In the genomic region with DNA sequence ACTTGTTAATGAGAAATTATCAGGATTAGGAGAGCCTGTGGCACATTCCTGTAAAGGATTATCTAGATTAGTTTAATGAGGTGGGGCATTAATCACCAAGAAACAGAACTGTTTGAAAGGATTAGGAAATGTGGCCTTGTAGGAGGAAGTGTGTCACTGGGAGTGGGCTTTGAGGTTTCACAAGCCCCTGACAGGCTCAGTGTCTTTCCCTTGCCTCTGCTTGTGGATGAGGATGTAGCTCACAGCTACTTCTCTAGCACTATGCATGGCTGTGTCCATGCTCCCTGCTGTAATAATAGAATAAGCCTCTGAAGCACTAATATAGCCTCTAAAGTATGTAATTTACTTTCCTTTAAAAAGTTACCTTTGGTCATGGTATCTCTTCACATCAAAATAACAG, we compare ENCODE assay signal across 23 mouse cellular contexts. TPM values are rescaled to one million over a fixed set of nuclear protein-coding genes. Genes with fewer than 3 reads are reported as not detected.
A peak's percentile ranks its signal among the peaks of the same experiment; 100 is the strongest.
DNase-seq lines count a peak whose midpoint lies in the region; ATAC-seq lines count a peak whose summit lies in the region.
"Had no signal": no experiment of that assay in that cellular context is flagged by ENCODE, and none has a peak within 500 bp of the region (broad histone marks: within the 10 kb centered on the region; RNA-seq: fewer than 3 reads in every experiment).

No protein-coding gene starts in this region.

- no peaks in the 10 kb centered on the region; the same call in 1 of the 2 replicates for H3K36me3 ChIP-seq in hindbrain, embryonic 16.5 days (ENCODE audit: control insufficient read depth, insufficient read depth, low read length)
- peaks cover 53% of the 10 kb centered on the region for H3K36me3 ChIP-seq in kidney, embryonic 15.5 days

- no peak overlapping the region for H3K4me2 ChIP-seq in hindbrain, embryonic 16.5 days (ENCODE audit: low read length)
- H3K4me2 ChIP-seq in kidney, embryonic 15.5 days: no peak overlapping the region
- H3K4me2 ChIP-seq: embryonic facial prominence, embryonic 12.5 days; forebrain, embryonic 12.5 days had no signal

- H3K9me3 ChIP-seq in hindbrain, embryonic 16.5 days (ENCODE audit: control insufficient read depth, low read length): no peaks in the 10 kb centered on the region
- H3K9me3 ChIP-seq in kidney, embryonic 15.5 days (replicated peaks): no peaks in the 10 kb centered on the region
- H3K9me3 ChIP-seq: embryonic facial prominence, embryonic 10.5 days; embryonic facial prominence, embryonic 12.5 days; forebrain, embryonic 10.5 days; forebrain, embryonic 12.5 days had no signal

- no peak overlapping the region for H3K27ac ChIP-seq in hindbrain, embryonic 16.5 days (ENCODE audit: low read depth, low read length)
- H3K27ac ChIP-seq in kidney, embryonic 15.5 days: no peak overlapping the region
- H3K27ac ChIP-seq: embryonic facial prominence, embryonic 10.5 days; embryonic facial prominence, embryonic 12.5 days; forebrain, embryonic 10.5 days; forebrain, embryonic 12.5 days had no signal

- DNase-seq in 416B (ENCODE audit: low read depth): peak; percentile 65
- peak; percentile 16 for DNase-seq in fat pad, adult 2 months (ENCODE audit: extremely low read depth, low read depth, low spot score)
- peak; percentile 9 for DNase-seq in retina, embryonic 14.5 days (ENCODE audit: low spot score)
- DNase-seq in frontal cortex, adult 2 months (ENCODE audit: extremely low spot score in 1 of 2, low spot score in 1 of 2): no peak
- DNase-seq in urinary bladder, postnatal 4 days (ENCODE audit: low spot score in 2 of 2): no peak
- DNase-seq: adrenal gland, adult 2 months; adrenal gland, postnatal 10 days; adrenal gland, postnatal 25 days; cerebellum, adult 11 months; cerebellum, adult 18-20 months; cerebellum, adult 8-10 months; cerebellum, adult 9-11 months; cerebellum, postnatal 14 days; cerebellum, postnatal 36 days had no signal

- peak; percentile 90 for ATAC-seq in megakaryocyte, adult 5-6 weeks (ENCODE audit: poor library complexity, severe bottlenecking)
- ATAC-seq in hindbrain, embryonic 16.5 days: no peak
- no peak for ATAC-seq in kidney, embryonic 15.5 days (replicated peaks; ENCODE audit: low FRiP score)
- ATAC-seq: forebrain, embryonic 14.5 days; forebrain, embryonic 16.5 days had no signal

- no peaks in the 10 kb centered on the region for H3K27me3 ChIP-seq in hindbrain, embryonic 16.5 days (replicated peaks; ENCODE audit: control insufficient read depth, insufficient read depth, low read length)
- H3K27me3 ChIP-seq in kidney, embryonic 15.5 days: no peaks in the 10 kb centered on the region
- H3K27me3 ChIP-seq: embryonic facial prominence, embryonic 12.5 days; forebrain, embryonic 12.5 days had no signal

- no peak overlapping the region for H3K4me3 ChIP-seq in hindbrain, embryonic 16.5 days (ENCODE audit: low read length)
- H3K4me3 ChIP-seq in kidney, embryonic 15.5 days (replicated peaks): no peak overlapping the region
- H3K4me3 ChIP-seq: embryonic facial prominence, embryonic 10.5 days; embryonic facial prominence, embryonic 12.5 days; forebrain, embryonic 10.5 days; forebrain, embryonic 12.5 days had no signal

- H3K9ac ChIP-seq in hindbrain, embryonic 16.5 days (ENCODE audit: low read depth, low read length): no peak overlapping the region
- no peak overlapping the region for H3K9ac ChIP-seq in kidney, embryonic 15.5 days
- H3K9ac ChIP-seq: embryonic facial prominence, embryonic 12.5 days; forebrain, embryonic 12.5 days had no signal

- H3K4me1 ChIP-seq in hindbrain, embryonic 16.5 days (ENCODE audit: control insufficient read depth, insufficient read depth, low read depth, low read length): no peaks in the 10 kb centered on the region
- H3K4me1 ChIP-seq in kidney, embryonic 15.5 days: no peaks in the 10 kb centered on the region
- H3K4me1 ChIP-seq: embryonic facial prominence, embryonic 10.5 days; embryonic facial prominence, embryonic 12.5 days; forebrain, embryonic 10.5 days; forebrain, embryonic 12.5 days had no signal

RNA-seq across cellular contexts. Expression of gene Mbd5, which starts 33.5 kb away (rescaled TPM):
- 28.3 and 31.9 TPM in 2 replicates for total RNA-seq in megakaryocyte, adult 5-6 weeks (2015)
- total RNA-seq in megakaryocyte, adult 5-6 weeks (2017): 16.8 and 21.3 TPM in 2 replicates
- polyA plus RNA-seq in hindbrain, embryonic 16.5 days (2015; fragmentation: Nextera tagmentation; extraction: Ambion mirVana): 34.7 and 36.6 TPM in 2 replicates
- polyA plus RNA-seq in frontal cortex, adult 2 months (2012; rRNA removed): 30.5 and 31.6 TPM in 2 replicates
- polyA plus RNA-seq in kidney, embryonic 15.5 days (2015; fragmentation: Nextera tagmentation; extraction: Ambion mirVana): 29.1 and 30.4 TPM in 2 replicates

RNA-seq across cellular contexts. Expression of gene Orc4, which starts 34.2 kb away (rescaled TPM):
- total RNA-seq in megakaryocyte, adult 5-6 weeks (2015): 87.5 and 97.5 TPM in 2 replicates
- 130 and 131 TPM in 2 replicates for total RNA-seq in megakaryocyte, adult 5-6 weeks (2017)
- 77.4 and 88.5 TPM in 2 replicates for polyA plus RNA-seq in hindbrain, embryonic 16.5 days (2015; fragmentation: Nextera tagmentation; extraction: Ambion mirVana)
- 80.1 and 81.8 TPM in 2 replicates for polyA plus RNA-seq in frontal cortex, adult 2 months (2012; rRNA removed)
- polyA plus RNA-seq in kidney, embryonic 15.5 days (2015; fragmentation: Nextera tagmentation; extraction: Ambion mirVana): 98.8 and 105 TPM in 2 replicates

Comparison
In these comparisons a context has a peak if more than half of its experiments do, and no peak if none do; other contexts are left out.
1. DNase-seq: peak in 416B (single experiment), fat pad, adult 2 months (single experiment) and retina, embryonic 14.5 days (single experiment); none in frontal cortex, adult 2 months (0 of 2) and urinary bladder, postnatal 4 days (0 of 2).